Mouse (Mus musculus): ENCODE results near the gene Fhad1. TPM values are rescaled to one million over a fixed set of nuclear protein-coding genes. Genes with fewer than 3 reads are reported as not detected.
A peak's percentile ranks its signal among the peaks of the same experiment; 100 is the strongest.

The Fhad1 gene
- total RNA-seq, 2 experiments from 2014 or later = 6.4 to 6.7 TPM

DNA sequence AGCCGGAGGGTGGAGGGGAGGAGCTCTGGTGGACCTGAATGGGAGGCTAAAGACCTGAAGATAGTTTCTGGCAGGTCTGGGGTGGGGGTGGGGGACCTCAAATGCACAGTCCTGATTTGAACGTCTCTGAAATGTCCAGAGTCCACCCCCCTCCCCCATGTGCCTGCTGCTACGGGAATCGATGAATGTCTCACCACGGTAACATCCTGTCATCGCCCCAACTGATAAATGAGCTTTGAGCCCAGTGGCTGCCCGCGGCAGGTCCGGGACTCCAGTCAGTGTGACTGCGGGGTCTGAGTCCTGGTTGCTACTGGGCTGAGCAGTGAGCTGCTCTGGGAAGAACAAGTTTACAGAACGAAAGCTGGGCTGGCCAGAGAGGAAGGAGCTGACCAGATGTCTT is 72.5 kb downstream of the Fhad1 start:
- DNase-seq (ENCODE audit: low spot score in 2 of 2) = no peak

DNA sequence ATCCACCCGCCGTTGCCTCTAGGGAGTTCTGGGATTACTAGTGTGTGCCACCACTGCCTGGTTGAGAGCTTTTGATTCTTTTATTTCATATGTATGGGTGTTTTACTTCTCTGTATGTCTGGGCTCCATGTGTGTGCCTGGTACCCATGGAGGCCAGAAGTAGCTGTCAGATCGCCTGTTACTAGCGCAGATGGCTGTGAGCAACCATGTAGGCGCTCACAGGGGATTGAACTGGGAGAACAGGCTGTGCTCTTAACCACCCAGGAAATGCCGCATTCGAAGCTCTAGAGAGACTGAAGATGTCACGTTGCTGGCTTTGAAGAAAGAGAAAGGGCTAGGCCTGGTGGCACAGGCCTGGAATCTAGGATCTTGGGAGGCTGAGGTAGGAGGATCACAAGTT is 73.6 kb downstream of the Fhad1 start:
- DNase-seq (ENCODE audit: low spot score in 2 of 2) = no peak

DNA sequence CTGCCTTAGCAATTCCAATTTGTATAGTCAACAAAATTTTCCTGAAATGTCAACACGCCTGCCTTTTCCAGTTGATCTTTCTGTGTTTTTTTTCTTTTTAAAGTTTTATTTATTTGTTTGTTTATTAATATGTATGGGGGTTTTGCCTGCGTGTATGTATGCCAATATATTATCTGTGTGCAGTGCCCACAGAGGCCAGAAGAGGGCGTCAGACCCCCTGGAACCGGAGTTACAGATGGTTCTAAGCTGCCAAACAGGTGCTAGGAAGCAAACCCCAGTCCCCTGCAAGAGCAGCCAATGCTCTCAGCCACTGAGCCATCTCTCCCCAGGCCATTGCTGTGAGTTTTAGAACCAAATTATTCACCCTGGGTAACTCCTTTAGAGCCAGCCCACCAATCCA is 76.3 kb downstream of the Fhad1 start:
- no peak for DNase-seq (ENCODE audit: low spot score in 2 of 2)

DNA sequence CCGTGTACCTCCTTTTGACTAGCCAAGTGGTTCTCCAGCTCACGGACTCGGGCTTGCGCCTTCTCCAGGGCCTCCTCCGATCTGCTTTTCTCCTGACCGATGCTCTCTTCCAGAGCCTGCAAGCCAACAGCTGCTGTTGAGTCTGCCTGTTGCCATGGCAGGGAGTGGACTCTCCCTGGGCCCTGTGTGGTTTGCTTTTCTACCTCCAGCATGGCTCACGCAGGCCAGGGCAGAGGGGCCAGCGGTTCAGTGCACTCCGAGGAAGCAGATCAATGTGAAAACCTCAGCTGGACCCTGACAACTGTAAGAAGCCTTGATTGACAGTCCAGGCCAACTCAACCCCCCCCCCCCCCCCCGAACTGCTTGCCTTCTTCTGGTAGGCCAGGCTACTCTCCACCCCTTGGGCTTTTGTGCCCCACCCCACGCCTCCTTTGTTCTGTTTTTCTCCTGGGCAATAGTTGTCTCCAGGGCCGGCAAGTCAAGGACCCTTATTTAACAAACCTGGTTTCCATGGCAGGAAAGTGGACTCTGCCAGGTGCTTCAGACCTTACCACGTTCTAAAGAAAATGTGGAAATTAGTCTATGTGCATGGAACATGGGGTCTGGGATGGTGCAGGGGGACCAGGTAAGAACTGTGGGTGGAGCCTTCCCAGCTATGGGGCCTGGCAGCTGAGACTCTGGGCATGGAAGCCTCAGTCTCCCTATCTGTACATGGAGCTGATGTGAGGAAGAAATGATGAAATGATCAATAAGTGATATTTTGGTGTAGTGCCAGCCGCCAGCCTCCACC is 81.9 kb downstream of the Fhad1 start:
- DNase-seq (ENCODE audit: low spot score in 2 of 2) = no peak

DNA sequence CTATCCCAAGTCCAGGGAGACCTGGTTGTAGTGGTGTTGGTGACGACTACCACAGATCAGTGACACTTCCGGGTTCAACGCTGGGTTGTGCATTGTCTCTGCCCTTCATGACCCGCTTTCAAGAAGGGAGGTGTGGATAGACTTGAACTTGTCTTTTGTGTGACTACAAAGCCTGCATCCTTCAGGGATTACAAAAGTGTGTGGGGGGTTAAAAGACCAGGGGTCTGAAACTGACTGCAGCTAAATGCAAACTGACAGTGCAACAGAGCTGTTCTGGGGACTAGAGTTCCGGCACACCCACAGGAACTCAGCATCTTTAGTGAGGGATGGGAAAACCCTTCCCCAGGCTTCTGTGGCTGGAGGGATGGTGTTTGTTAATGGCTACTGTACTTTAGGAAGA is 83.4 kb downstream of the Fhad1 start:
- no peak for DNase-seq (ENCODE audit: low spot score in 2 of 2)

- DNase-seq (ENCODE audit: low spot score in 2 of 2) = no peak
These were observed 84.9 kb downstream of the Fhad1 start for GRCm38 (mm10) chr4:141930001-141930400.

DNA sequence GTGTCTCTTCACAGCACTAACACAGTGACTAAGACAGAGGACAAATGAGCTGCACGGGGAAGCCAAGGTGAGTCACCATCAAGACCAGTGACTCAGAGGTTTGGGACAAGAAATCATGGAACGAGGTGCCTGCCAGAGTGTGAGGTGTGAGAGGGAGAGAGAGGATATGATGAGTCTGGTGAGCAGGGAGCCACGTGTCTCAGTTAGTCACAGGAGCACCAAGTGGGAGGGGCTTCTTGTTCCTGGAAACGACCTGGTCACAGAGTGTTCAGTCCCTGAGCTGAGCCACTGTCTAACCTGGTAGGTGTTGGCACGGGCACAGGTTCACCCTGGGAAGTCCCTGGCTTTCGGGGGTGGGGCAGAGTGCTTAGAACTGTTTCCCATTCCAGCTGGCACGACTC is 86.0 kb downstream of the Fhad1 start:
- DNase-seq (ENCODE audit: low spot score in 2 of 2) = no peak

DNA sequence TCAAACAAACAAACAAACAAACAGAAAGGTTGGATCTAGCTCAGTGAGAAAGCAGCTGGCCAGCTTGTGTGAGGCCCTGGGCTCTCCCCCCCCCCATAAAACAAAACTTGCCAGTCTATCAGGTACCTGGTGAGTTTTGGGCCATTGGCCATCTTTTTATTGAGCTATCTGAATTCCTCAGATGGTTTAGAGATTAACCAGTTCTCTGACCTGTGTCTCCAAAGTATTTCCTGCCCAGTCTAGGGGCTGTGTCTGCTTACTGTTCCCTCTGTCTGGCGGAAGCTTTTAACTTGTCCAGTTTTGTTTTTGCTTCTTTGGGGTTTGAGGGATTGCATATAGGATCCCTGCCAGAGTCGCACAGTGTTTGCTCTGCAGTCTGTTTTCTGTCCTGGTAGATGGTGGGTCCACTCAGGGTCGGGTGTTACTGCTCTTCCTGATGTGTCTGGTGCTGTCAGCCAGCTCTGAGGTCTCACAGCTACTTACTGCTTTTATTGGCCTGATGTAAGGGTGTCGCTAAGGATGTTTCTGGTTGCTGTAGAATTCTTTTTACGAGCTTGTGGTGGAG is 89.0 kb downstream of the Fhad1 start:
- no peak for DNase-seq (ENCODE audit: low spot score in 2 of 2)

DNA sequence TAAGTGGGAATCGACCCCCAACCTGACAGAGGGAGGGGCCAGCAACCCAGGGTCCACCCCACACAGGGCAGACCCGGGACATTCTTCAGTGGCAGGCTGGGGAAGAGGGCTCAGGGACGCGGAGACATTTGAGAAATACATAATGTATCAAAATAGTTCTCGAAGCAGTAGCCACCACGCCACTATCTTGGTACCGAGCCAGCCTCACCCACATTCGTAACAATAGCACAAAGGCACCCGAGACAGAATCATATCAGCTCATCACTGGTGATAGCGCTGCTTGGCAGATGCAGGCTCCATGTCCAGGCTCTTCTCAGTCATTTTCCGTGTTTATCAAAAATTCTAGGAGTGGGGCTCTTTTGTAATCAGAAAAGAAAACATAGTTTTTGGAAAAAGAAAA is 90.9 kb downstream of the Fhad1 start:
- no peak for DNase-seq (ENCODE audit: low spot score in 2 of 2)

DNA sequence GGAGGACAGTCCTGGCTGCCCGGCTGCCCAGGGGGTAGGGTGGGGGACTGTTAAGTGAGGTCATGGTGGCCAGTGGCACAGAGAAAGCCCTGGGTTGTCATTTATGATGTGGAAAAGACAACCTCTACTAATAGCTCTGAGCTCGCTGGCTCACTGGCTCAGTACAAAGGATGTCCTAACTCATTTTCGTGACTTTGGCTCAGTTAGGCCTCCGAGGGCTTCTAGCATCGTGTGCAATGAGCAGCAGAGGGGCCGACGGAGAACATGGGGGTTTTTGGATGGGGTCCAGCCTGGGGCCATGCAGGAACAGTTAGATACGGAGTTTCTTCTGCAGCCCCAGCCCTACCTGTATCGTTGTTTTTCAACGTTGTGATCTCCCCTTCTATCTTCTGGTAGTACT is 94.5 kb downstream of the Fhad1 start:
- no peak for DNase-seq (ENCODE audit: low spot score in 2 of 2)

DNA sequence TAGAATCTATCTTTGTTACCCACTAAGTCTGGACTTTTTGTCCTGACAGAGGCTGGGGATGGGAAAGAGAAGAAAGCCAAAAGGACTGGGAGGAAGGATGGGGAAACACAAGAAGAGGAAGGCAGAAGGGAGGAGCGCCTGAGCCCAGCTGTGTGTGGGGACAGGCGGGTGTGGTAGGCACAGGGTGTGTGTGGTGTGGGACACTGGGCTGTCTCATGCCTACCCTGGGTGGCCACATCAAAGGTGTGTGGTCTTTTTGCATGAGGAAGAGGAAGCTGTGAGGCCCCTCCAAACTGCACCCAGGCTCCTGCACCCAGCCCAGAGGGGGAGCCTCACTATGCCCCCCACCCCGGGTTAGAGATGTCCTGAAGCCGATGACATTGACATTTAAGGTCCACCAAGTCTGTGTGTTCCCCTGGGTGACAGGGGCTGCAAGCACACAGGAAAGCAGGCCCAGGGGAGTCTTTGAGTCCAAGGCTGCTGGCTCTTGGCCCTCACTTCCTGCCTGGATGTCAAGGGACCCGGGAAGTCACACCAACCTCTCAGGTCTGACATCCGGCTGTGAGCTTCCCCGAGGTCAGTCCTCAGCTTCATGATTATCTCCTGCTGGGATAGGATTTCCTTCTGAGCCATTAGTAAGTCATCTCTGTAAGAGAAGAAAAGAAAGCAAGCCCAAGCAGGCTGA is 97.0 kb downstream of the Fhad1 start:
- no peak for DNase-seq (ENCODE audit: low spot score in 2 of 2)

DNA sequence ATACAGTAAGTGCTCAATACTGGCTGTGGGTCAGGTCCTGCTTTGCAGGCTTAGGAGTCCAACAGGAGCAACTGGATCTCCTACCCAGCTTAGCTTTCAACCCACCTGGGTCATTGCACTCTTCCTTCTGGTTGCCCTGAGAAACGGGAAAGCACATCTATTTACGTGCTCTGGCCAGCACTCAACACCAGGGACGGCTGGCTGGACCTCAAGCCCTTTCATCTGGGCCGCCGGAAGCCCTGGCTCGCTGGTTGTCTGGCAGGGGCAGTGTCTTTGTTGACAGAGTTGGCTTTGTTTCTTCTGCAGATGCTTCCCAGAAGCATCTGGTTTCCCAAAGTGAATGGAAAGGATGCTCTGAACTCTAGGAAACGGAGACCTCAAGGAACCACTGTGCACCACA is 100.8 kb downstream of the Fhad1 start:
- peak in 1 of 2 experiments; percentile 66 for DNase-seq (ENCODE audit: low spot score in 2 of 2)

GRCm38 (mm10) chr4:141913201-141913993 is 101.5 kb downstream of the Fhad1 start:
- DNase-seq (ENCODE audit: low spot score in 2 of 2) = no peak

GRCm38 (mm10) chr4:141904710-141905109 is 110.2 kb downstream of the Fhad1 start:
- DNase-seq (ENCODE audit: low spot score in 2 of 2) = no peak

GRCm38 (mm10) chr4:141902479-141902858 is 112.4 kb downstream of the Fhad1 start:
- no peak for DNase-seq (ENCODE audit: low spot score in 2 of 2)

- no peak for DNase-seq (ENCODE audit: low spot score in 2 of 2)
These were observed 113.0 kb downstream of the Fhad1 start for GRCm38 (mm10) chr4:141901711-141902478.

- DNase-seq (ENCODE audit: low spot score in 2 of 2) = no peak
These were observed 114.5 kb downstream of the Fhad1 start for GRCm38 (mm10) chr4:141900421-141900820.

- peak in 1 of 2 experiments; percentile 67 for DNase-seq (ENCODE audit: low spot score in 2 of 2)
These were observed 114.9 kb downstream of the Fhad1 start for GRCm38 (mm10) chr4:141899936-141900335.

- no peak for DNase-seq (ENCODE audit: low spot score in 2 of 2)
These were observed 116.0 kb downstream of the Fhad1 start for GRCm38 (mm10) chr4:141898905-141899304.

DNA sequence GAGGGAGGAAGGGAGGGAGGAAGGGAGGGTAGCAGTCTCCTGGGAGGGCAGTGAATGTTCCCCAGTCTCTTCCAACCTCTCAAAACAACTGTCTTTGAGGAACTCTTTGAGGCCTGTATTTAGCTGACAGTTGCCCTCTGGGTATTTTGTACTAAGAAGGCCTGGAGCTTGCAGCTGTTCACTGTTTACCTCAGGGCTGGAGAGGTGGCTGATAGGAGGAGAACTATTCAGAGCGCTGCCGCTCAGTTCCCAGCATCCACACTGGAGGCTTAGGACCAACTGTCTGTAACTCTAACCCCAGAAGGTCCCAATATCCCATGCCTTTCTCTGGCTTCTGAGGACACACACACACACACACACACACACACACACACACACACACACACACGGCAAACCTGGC is 117.0 kb downstream of the Fhad1 start:
- DNase-seq (ENCODE audit: low spot score in 2 of 2) = no peak

GRCm38 (mm10) chr4:141897225-141897624 is 117.7 kb downstream of the Fhad1 start:
- peak in 1 of 2 experiments; percentile 70 for DNase-seq (ENCODE audit: low spot score in 2 of 2)
